Mouse (Mus musculus): ENCODE results near the gene Fbxo3. TPM values are rescaled to one million over a fixed set of nuclear protein-coding genes. Genes with fewer than 3 reads are reported as not detected.
"Not testable (repeated sequence)": the region's sequence is repeated elsewhere in the genome, so short reads cannot be mapped to it uniquely, and the experiment has no call there.

The Fbxo3 gene
- polyA plus RNA-seq, 1 experiment from 2014 or later, result 56.6 TPM

DNA sequence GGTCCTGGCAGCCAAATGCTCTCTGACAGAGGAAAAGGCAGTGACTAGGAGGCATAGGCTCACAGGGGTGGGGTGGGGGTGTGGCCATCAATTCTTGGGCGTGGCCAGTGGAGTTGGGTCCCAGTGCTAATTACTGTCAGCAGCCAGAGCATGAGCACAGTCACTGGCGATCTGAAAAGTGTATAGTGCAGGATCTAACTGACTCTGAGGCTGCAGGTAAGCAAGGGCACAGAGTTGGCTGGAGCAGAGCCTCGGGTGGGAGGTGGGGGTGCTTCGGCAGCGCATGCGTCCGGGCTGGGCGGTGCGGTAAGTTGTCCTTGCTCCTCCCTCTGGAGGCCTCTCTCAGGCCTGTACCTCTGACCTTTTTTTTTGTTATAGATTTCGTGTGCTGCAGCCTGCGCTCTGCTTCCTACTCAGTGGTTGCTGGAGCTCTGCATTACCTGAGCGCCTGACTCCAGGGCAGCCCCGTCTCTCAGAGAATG is 42.2 kb downstream of the Fbxo3 start, which contains the start of gene Cd59b:
Gene Cd59b (plus strand): TSS at position 146 of the 482 bp plus-strand sequence.
- Histone ChIP-seq H3K9ac (peak within 1 kb of the TSS; percentile 50; the same call in 1 of the 2 replicates), H3K4me1 (peaks cover 4% of the 10 kb centered on the region; the same call in 1 of the 2 replicates), H3K27ac (peak within 1 kb of the TSS; percentile 61; the same call in 1 of the 2 replicates), H3K27me3 (no peaks in the 10 kb centered on the region), H3K36me3 (0 out of 2 replicates have a peak, but pooled peaks cover 4% of the 10 kb centered on the region), H3K4me3 (peak within 1 kb of the TSS; percentile 41), H3K4me2 (replicated peaks) (peak within 1 kb of the TSS; percentile 61), H3K9me3 (peaks cover 10% of the 10 kb centered on the region)
- 7% methylated on average over 13 of the region's 13 CpGs for WGBS
- ATAC-seq (ENCODE audit: low FRiP score, low read depth), result peak; percentile 92

- H3K4me2 ChIP-seq (replicated peaks); H3K27ac ChIP-seq; H3K9ac ChIP-seq; H3K27me3 ChIP-seq; H3K4me3 ChIP-seq; H3K36me3 ChIP-seq; H3K9me3 ChIP-seq; H3K4me1 ChIP-seq; ATAC-seq (ENCODE audit: low FRiP score, low read depth): not testable (repeated sequence)
- WGBS, result 72% methylated on average over 5 of the region's 5 CpGs
Measured at GRCm38 (mm10) chr2:104078285-104078684, 50.8 kb downstream of the Fbxo3 start.

DNA sequence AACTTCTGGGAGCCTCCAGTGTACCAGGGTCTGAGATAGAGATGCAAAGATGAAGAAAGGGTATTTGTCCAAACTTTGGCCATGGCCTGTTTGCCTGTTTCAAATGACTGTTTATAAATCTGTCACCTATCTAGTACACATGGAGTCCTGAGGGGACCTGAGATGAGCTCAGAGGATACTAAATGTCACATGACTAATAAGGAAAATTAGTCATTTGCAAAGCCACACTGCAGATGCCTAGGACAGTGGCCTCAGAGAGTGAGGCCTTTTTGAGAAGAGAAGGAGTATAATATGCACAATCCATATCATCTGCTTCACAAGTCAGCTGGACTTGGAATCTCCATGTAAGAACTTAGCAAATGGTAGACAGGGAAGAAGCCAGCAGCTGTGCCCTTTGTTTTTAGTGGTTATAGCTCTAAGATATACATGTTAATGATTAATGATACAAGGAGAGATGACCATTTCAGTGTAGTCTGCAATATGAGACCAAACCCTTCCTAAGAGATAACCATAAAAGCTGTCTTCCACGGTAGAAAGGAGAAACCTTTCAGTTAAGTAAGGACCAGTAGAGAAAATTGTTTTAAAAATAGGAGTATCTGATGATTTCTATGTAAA is 54.0 kb downstream of the Fbxo3 start:
- not testable (repeated sequence) for H3K27ac ChIP-seq; H3K4me2 ChIP-seq (replicated peaks); H3K9ac ChIP-seq; H3K36me3 ChIP-seq; ATAC-seq (ENCODE audit: low FRiP score, low read depth); H3K27me3 ChIP-seq; H3K4me1 ChIP-seq; H3K9me3 ChIP-seq; H3K4me3 ChIP-seq
- whole genome bisulfite sequencing, result no CpG with 5 or more reads among the region's 1 CpGs

DNA sequence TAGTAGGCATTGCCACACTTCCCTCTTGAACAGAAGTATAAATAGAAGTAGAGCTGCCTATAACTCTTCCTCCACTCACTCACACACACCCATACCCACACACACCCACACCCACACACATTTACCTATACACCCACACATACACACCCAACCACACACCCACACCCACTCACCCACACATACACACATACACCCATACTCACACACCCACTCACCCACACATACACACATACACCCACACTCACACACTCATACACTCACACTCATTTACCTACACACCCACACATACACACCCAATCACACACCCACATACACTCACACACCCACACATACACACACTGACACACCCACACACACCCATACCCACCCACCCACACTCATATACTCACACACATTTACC is 55.0 kb downstream of the Fbxo3 start:
- no peaks in the 10 kb centered on the region for H3K9me3 ChIP-seq
- no peaks in the 10 kb centered on the region for H3K36me3 ChIP-seq
- no peak overlapping the region for H3K4me2 ChIP-seq (replicated peaks)
- H3K4me3 ChIP-seq, result no peak overlapping the region
- H3K27me3 ChIP-seq, result no peaks in the 10 kb centered on the region
- H3K27ac ChIP-seq, result no peak overlapping the region
- no peak overlapping the region for H3K9ac ChIP-seq
- no peaks in the 10 kb centered on the region for H3K4me1 ChIP-seq
- no peak for ATAC-seq (ENCODE audit: low FRiP score, low read depth)

- H3K4me1 ChIP-seq; H3K4me3 ChIP-seq; H3K27me3 ChIP-seq; H3K27ac ChIP-seq; H3K9ac ChIP-seq; H3K4me2 ChIP-seq (replicated peaks); ATAC-seq (ENCODE audit: low FRiP score, low read depth); H3K36me3 ChIP-seq; H3K9me3 ChIP-seq: not testable (repeated sequence)
Measured at GRCm38 (mm10) chr2:104084027-104084426, 56.5 kb downstream of the Fbxo3 start.

GRCm38 (mm10) chr2:104087562-104087961 is 60.0 kb downstream of the Fbxo3 start:
- H3K27ac ChIP-seq; H3K36me3 ChIP-seq; H3K9me3 ChIP-seq; H3K4me2 ChIP-seq (replicated peaks); H3K4me3 ChIP-seq; H3K9ac ChIP-seq; ATAC-seq (ENCODE audit: low FRiP score, low read depth); H3K27me3 ChIP-seq; H3K4me1 ChIP-seq: not testable (repeated sequence)
- WGBS, result 86% methylated on average over 1 of the region's 1 CpGs

GRCm38 (mm10) chr2:104093305-104093704 is 65.8 kb downstream of the Fbxo3 start:
- Histone ChIP-seq H3K36me3 (no peaks in the 10 kb centered on the region), H3K4me3 (no peak overlapping the region), H3K27ac (no peak overlapping the region), H3K4me1 (peaks cover 11% of the 10 kb centered on the region), H3K27me3 (no peaks in the 10 kb centered on the region), H3K9ac (no peak overlapping the region), H3K9me3 (no peaks in the 10 kb centered on the region), H3K4me2 (replicated peaks) (no peak overlapping the region)
- WGBS, result 64% methylated on average over 2 of the region's 2 CpGs
- ATAC-seq (ENCODE audit: low FRiP score, low read depth), result no peak

- Histone ChIP-seq H3K27me3 (no peaks in the 10 kb centered on the region), H3K4me2 (replicated peaks) (peak within 1 kb of the TSS; percentile 73), H3K9me3 (no peaks in the 10 kb centered on the region), H3K4me3 (peak within 1 kb of the TSS; percentile 50), H3K27ac (peak within 1 kb of the TSS; percentile 67), H3K9ac (peak within 1 kb of the TSS; percentile 61), H3K36me3 (no peaks in the 10 kb centered on the region), H3K4me1 (peaks cover 13% of the 10 kb centered on the region)
- WGBS, result 12% methylated on average over 15 of the region's 15 CpGs
- ATAC-seq (ENCODE audit: low FRiP score, low read depth), result peak; percentile 93
Measured at GRCm38 (mm10) chr2:104095741-104096213, 68.3 kb downstream of the Fbxo3 start, which contains the start of gene Cd59a. Gene Cd59a, plus strand, starts transcription at chr2:104095801.

DNA sequence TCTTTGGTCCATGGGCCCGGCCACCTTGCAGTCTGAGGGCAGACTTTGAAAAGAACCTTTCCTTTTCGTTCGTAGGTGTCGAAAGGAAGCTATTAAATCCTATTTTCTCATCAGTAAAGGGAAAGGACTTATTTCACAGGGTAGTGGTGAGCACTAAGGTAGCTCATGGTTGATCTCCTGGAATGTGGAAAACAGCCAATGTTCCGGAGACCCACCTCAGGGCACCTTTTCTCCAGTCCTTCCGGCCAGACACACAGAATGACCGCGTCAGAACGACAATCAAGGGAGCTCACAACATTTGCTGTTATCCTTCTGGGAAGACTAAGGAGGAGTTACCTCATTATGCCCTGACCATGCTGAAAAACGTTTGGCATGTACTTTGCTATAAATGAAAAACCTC is 68.7 kb downstream of the Fbxo3 start:
- peak overlapping the region; percentile 67; the same call in 1 of the 2 replicates for H3K27ac ChIP-seq
- ATAC-seq (ENCODE audit: low FRiP score, low read depth), result 0 out of 2 replicates have a peak, but pooled peaks have one; percentile 5
- H3K4me3 ChIP-seq, result peak overlapping the region; percentile 50
- no peaks in the 10 kb centered on the region for H3K27me3 ChIP-seq
- peak overlapping the region; percentile 61 for H3K9ac ChIP-seq
- H3K9me3 ChIP-seq, result no peaks in the 10 kb centered on the region
- WGBS, result 42% methylated on average over 10 of the region's 10 CpGs
- H3K36me3 ChIP-seq, result no peaks in the 10 kb centered on the region
- H3K4me1 ChIP-seq, result peaks cover 13% of the 10 kb centered on the region
- H3K4me2 ChIP-seq (replicated peaks), result peak overlapping the region; percentile 73

- Histone ChIP-seq H3K4me1 (peaks cover 13% of the 10 kb centered on the region), H3K4me2 (replicated peaks) (peak overlapping the region; percentile 73; the same call in 1 of the 2 replicates)
- ATAC-seq (ENCODE audit: low FRiP score, low read depth); H3K27me3 ChIP-seq; H3K27ac ChIP-seq; H3K4me3 ChIP-seq; H3K36me3 ChIP-seq; H3K9me3 ChIP-seq; H3K9ac ChIP-seq: not testable (repeated sequence)
- WGBS, result 57% methylated on average over 1 of the region's 1 CpGs
Measured at GRCm38 (mm10) chr2:104096796-104097195, 69.3 kb downstream of the Fbxo3 start.

DNA sequence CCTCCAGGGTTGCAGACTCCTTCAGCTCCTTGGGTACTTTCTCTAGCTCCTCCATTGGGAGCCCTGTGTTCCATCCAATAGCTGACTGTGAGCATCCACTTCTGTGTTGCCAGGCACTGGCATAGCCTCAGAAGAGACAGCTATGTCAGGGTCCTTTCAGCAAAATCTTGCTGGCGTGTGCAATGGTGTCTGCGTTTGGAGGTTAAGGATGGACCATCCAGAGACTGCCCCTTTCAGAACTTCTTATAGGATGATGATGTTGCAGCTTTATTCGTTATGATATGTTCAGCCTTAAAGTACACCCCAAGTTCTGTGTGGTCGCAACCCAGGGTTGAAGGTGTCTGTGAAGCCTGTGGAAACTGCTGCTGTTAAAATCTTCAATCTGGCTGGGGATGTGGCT is 69.9 kb downstream of the Fbxo3 start:
- H3K4me2 ChIP-seq (replicated peaks); H3K27ac ChIP-seq; ATAC-seq (ENCODE audit: low FRiP score, low read depth); H3K36me3 ChIP-seq; H3K4me3 ChIP-seq; H3K9me3 ChIP-seq; H3K9ac ChIP-seq; H3K27me3 ChIP-seq: not testable (repeated sequence)
- H3K4me1 ChIP-seq, result peaks cover 13% of the 10 kb centered on the region
- WGBS, result 84% methylated on average over 4 of the region's 4 CpGs

GRCm38 (mm10) chr2:104098529-104099230 is 71.2 kb downstream of the Fbxo3 start:
- 37% methylated on average over 3 of the region's 3 CpGs for WGBS
- Histone ChIP-seq H3K9me3 (no peaks in the 10 kb centered on the region), H3K4me3 (no peak overlapping the region), H3K4me1 (peaks cover 13% of the 10 kb centered on the region), H3K36me3 (no peaks in the 10 kb centered on the region), H3K9ac (no peak overlapping the region), H3K4me2 (replicated peaks) (no peak overlapping the region), H3K27me3 (no peaks in the 10 kb centered on the region), H3K27ac (no peak overlapping the region)
- ATAC-seq (ENCODE audit: low FRiP score, low read depth), result no peak
